Mouse (Mus musculus): ENCODE results near the gene Lca5. TPM values are rescaled to one million over a fixed set of nuclear protein-coding genes. Genes with fewer than 3 reads are reported as not detected.

Gene Lca5
- polyA plus RNA-seq (2012; rRNA removed) (8.0 and 11.7 TPM in 2 replicates), polyA plus RNA-seq (2014; fragmentation: Nextera tagmentation; extraction: Ambion mirVana) (17.9 and 19.7 TPM in 2 replicates)

DNA sequence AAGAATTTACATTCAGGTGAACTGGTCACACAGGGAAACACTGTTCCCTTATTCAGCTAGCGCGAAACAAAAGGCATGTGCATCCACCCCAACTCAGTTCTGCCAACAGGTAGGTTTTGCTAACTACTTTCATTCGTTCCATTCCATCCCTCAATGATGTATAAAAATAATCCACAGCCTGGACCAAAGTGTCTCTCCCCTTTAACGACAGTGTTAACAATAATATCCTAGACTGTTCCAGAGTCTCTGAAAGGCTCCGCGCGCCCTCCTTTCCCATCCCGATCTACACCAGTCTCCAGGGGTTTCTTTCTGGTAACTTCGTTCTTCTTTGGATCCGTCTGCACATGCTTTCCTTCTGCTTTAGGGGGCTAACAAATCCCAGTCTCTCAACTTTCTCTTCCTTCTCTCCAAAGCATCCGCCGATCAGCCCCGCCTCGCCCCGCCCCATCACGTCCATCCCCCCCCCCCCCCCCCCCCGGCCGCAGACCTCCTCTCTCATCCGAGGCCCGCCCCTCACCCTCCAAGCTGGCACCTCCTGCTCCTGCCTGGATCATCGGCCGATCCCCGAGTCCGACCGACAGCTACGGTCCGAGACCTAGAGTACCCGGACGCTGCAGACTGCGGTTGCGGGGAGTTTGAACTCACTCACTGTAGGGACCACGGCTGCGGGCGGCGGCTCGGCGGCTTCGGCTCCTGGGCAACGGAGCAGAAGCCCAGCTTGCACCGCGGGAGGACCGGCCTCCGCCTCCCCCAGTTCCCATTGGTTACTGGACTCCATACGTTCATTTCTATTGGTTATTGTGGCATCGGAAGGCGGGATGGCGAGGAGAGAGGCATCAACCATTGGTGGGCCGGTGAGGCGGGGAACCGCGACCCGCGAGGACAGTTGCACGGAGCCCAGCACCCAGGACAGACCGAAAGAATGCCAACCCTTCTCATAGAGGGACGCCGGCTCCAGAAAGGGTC lies at the start of gene Lca5:
TSS of gene Lca5 (minus strand) at position 736 of the 966 bp plus-strand sequence.
- Histone ChIP-seq H3K9me3 (ENCODE audit: control insufficient read depth, low read length) (no peaks in the 10 kb centered on the region), H3K27me3 (ENCODE audit: control insufficient read depth, insufficient read depth, low read length) (no peaks in the 10 kb centered on the region), H3K9ac (ENCODE audit: low read depth, low read length, severe bottlenecking) (peak within 1 kb of the TSS; percentile 60), H3K4me1 (ENCODE audit: control insufficient read depth, insufficient read depth, low read length) (peaks cover 6% of the 10 kb centered on the region; the same call in 1 of the 2 replicates), H3K4me3 (replicated peaks; ENCODE audit: low read length) (peak within 1 kb of the TSS; percentile 55), H3K27ac (replicated peaks; ENCODE audit: low read depth, low read length) (peak within 1 kb of the TSS; percentile 89), H3K4me2 (replicated peaks; ENCODE audit: low read depth, low read length, severe bottlenecking) (peak within 1 kb of the TSS; percentile 64), H3K36me3 (ENCODE audit: control insufficient read depth, insufficient read depth, low read length) (no peaks in the 10 kb centered on the region)
- peak; percentile 100 for ATAC-seq (ENCODE audit: low FRiP score, low read depth)
- 2% methylated on average over 50 of the region's 57 CpGs for WGBS
- peak; percentile 96 for DNase-seq (ENCODE audit: low spot score)
- TF ChIP-seq POLR2A (IDR thresholded peaks at IDR 0.05; ENCODE audit: borderline replicate concordance, extremely low read depth, insufficient read depth, insufficient read length): 0 out of 2 replicates have a peak, but pooled peaks have one; percentile 56

DNA sequence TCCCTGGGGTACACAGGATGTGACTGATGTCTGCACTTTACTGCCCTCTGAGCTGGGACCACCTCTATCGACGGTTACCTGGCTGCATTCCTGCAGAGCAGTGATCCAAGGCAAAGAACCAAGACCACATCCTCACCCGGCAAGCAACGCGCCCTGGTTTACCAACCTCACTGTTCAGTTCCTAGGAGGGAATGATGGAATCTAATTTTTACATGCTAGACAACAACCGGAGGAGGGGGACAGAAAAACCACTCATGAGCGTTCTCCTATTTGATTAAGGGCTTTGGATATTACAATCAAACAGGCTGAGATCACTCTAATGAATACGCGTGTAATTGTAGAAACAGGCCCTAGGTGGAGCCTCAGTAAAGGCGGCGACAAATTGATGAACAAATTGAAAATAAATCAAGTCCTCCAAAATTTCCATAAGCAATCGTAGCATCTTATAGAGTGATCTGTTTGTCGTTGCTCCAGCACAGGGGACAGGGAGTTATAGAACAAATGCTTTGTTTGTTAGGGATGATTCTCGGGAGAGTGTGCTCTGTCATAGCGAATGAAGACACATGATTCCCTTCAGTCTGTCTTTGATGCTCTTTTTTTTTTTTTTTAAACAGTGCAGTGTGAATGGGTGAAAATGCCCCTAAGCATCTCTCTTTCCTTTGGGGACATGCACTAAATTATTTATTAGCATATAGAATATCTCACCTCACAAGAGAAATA lies 47.7 kb upstream of the Lca5 start:
- no peaks in the 10 kb centered on the region for H3K4me1 ChIP-seq (ENCODE audit: control insufficient read depth, insufficient read depth, low read length)
- no peak for DNase-seq (ENCODE audit: low spot score)
- no peak overlapping the region for H3K9ac ChIP-seq (ENCODE audit: low read depth, low read length, severe bottlenecking)
- no peak overlapping the region for H3K4me3 ChIP-seq (replicated peaks; ENCODE audit: low read length)
- H3K4me2 ChIP-seq (replicated peaks; ENCODE audit: low read depth, low read length, severe bottlenecking): no peak overlapping the region
- no peak for TF ChIP-seq POLR2A (IDR thresholded peaks at IDR 0.05; ENCODE audit: borderline replicate concordance, extremely low read depth, insufficient read depth, insufficient read length)
- no peak for ATAC-seq (ENCODE audit: low FRiP score, low read depth)
- H3K9me3 ChIP-seq (ENCODE audit: control insufficient read depth, low read length): no peaks in the 10 kb centered on the region
- no peaks in the 10 kb centered on the region for H3K27me3 ChIP-seq (ENCODE audit: control insufficient read depth, insufficient read depth, low read length)
- WGBS: 54% methylated on average over 15 of the region's 15 CpGs
- no peaks in the 10 kb centered on the region for H3K36me3 ChIP-seq (ENCODE audit: control insufficient read depth, insufficient read depth, low read length)
- H3K27ac ChIP-seq (replicated peaks; ENCODE audit: low read depth, low read length): no peak overlapping the region

DNA sequence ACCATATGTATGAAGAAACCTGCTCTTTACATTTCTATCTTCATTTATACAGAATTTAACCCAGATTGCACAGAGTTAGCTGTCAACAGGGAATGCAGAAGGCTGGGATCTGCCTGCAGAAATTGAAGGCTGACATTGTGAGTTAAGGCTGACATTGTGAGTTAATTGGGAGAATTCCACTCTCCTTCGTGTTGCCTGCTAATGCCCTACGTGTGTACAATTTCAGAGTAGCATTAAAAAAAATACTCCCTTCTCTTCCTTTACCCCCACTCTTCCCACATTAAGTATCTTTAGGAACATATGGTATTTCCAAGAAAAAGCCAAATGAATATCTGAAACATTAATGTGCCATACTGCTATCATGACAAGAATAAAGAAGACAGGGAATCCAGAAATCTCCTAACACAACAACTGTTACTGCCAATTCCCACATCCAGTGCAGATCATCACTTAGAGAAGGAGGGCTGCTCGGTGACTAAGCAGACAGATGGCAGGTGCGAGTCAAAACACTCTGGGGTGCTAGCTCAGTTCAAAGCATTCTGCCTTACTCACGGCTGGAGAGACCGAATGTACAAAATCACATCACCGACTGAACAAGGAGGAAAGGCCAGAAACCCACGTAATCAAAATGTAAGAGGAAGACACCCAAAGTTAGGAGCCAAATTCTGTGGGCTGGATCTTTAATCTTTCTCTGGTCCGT lies 47.0 kb upstream of the Lca5 start:
- Histone ChIP-seq H3K9me3 (ENCODE audit: control insufficient read depth, low read length) (no peaks in the 10 kb centered on the region), H3K4me3 (replicated peaks; ENCODE audit: low read length) (no peak overlapping the region), H3K4me2 (replicated peaks; ENCODE audit: low read depth, low read length, severe bottlenecking) (no peak overlapping the region), H3K27ac (replicated peaks; ENCODE audit: low read depth, low read length) (no peak overlapping the region), H3K4me1 (ENCODE audit: control insufficient read depth, insufficient read depth, low read length) (peaks cover under 1% of the 10 kb centered on the region; the same call in 1 of the 2 replicates), H3K36me3 (ENCODE audit: control insufficient read depth, insufficient read depth, low read length) (no peaks in the 10 kb centered on the region), H3K27me3 (ENCODE audit: control insufficient read depth, insufficient read depth, low read length) (no peaks in the 10 kb centered on the region), H3K9ac (ENCODE audit: low read depth, low read length, severe bottlenecking) (no peak overlapping the region)
- 43% methylated on average over 9 of the region's 9 CpGs for WGBS
- TF ChIP-seq POLR2A (IDR thresholded peaks at IDR 0.05; ENCODE audit: borderline replicate concordance, extremely low read depth, insufficient read depth, insufficient read length): no peak
- no peak for DNase-seq (ENCODE audit: low spot score)
- no peak for ATAC-seq (ENCODE audit: low FRiP score, low read depth)

DNA sequence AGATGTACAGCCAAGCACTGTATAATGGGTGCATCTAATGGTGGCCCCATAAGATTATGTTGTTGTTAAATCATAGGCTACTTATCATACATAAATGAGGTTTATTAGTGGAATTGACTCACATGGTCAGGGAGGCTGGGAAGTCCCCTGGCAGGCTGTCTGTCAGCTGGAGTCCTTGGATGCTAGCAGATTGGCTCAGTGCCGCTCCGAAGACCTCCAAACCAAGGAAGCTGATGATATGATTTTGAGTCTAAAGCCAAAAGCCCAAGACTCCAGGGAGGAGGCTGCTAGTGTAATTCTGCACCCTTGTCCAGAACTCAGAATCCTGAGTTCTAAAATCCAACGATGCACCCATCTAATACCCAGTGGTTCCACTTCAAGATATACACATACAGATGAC lies 45.0 kb upstream of the Lca5 start:
- Histone ChIP-seq H3K9me3 (ENCODE audit: control insufficient read depth, low read length) (no peaks in the 10 kb centered on the region), H3K9ac (ENCODE audit: low read depth, low read length, severe bottlenecking) (no peak overlapping the region), H3K27me3 (ENCODE audit: control insufficient read depth, insufficient read depth, low read length) (no peaks in the 10 kb centered on the region), H3K27ac (replicated peaks; ENCODE audit: low read depth, low read length) (no peak overlapping the region), H3K4me2 (replicated peaks; ENCODE audit: low read depth, low read length, severe bottlenecking) (no peak overlapping the region), H3K36me3 (ENCODE audit: control insufficient read depth, insufficient read depth, low read length) (no peaks in the 10 kb centered on the region), H3K4me3 (replicated peaks; ENCODE audit: low read length) (no peak overlapping the region), H3K4me1 (ENCODE audit: control insufficient read depth, insufficient read depth, low read length) (peaks cover 7% of the 10 kb centered on the region)
- ATAC-seq (ENCODE audit: low FRiP score, low read depth) (no peak), DNase-seq (ENCODE audit: low spot score) (no peak)
- no peak for TF ChIP-seq POLR2A (IDR thresholded peaks at IDR 0.05; ENCODE audit: borderline replicate concordance, extremely low read depth, insufficient read depth, insufficient read length)
- WGBS: 92% methylated on average over 3 of the region's 3 CpGs

DNA sequence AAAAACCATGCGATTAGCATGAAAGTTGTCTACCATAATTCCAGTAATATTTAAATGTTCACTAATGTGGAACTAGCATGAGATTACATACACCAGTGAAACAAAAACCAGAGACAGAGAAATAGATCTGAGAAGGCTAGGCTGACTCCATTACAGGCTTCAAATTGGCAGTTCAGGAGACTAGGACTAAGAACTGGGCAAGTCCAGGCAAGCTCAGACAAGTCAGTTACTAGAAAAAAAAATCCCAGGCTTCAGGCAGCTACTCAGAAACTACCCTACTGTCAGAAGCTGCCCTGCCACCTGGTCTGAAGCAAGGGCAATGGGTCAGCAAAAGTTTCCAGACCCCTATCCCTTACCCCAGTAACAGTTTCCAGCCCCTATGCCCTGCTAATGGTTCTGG lies 44.4 kb upstream of the Lca5 start:
- no peak overlapping the region for H3K4me3 ChIP-seq (replicated peaks; ENCODE audit: low read length)
- H3K4me1 ChIP-seq (ENCODE audit: control insufficient read depth, insufficient read depth, low read length): peaks cover 7% of the 10 kb centered on the region
- WGBS: 89% methylated on average over 1 of the region's 1 CpGs
- H3K9ac ChIP-seq (ENCODE audit: low read depth, low read length, severe bottlenecking): no peak overlapping the region
- no peak for DNase-seq (ENCODE audit: low spot score)
- H3K9me3 ChIP-seq (ENCODE audit: control insufficient read depth, low read length): no peaks in the 10 kb centered on the region
- no peak for ATAC-seq (ENCODE audit: low FRiP score, low read depth)
- TF ChIP-seq POLR2A (IDR thresholded peaks at IDR 0.05; ENCODE audit: borderline replicate concordance, extremely low read depth, insufficient read depth, insufficient read length): no peak
- no peak overlapping the region for H3K4me2 ChIP-seq (replicated peaks; ENCODE audit: low read depth, low read length, severe bottlenecking)
- no peaks in the 10 kb centered on the region for H3K36me3 ChIP-seq (ENCODE audit: control insufficient read depth, insufficient read depth, low read length)
- H3K27me3 ChIP-seq (ENCODE audit: control insufficient read depth, insufficient read depth, low read length): no peaks in the 10 kb centered on the region
- H3K27ac ChIP-seq (replicated peaks; ENCODE audit: low read depth, low read length): no peak overlapping the region
